Mouse (Mus musculus) MEL (cell line): ENCODE measurements around the gene Sp6. TPM values are rescaled to one million over a fixed set of nuclear protein-coding genes. Genes with fewer than 3 reads are reported as not detected.

Source experiments
- DNase-seq: peaks from one replicate; pipeline ENCODE4 v3.0.0; 2011; ENCODE audit warnings: low read depth, low spot score
- H3K27ac ChIP-seq: 2 replicates; pipeline ENCODE4 v1.5.1; 2012; ENCODE audit warnings: low read depth, mild to moderate bottlenecking, control low read depth, low read length, moderate library complexity; ENCODE audit not compliant: control insufficient read depth
- H3K27me3 ChIP-seq, 2 experiments: fragments of 150-350 bp in 1 of 2; sonication (generic) in 1 of 2; 2 replicates each; pipeline ENCODE4 v1.6.1; 2012; ENCODE audit warnings: low read length in 2 of 2, mild to moderate bottlenecking in 2 of 2, improper control_type of control experiment in 1 of 2, moderate library complexity in 1 of 2; ENCODE audit not compliant: insufficient read depth in 2 of 2, control insufficient read depth in 1 of 2
- H3K36me3 ChIP-seq, 2 experiments: 2 replicates each; pipeline ENCODE4 v1.6.1; 2012 to 2014; ENCODE audit warnings: low read length in 2 of 2, improper control_type of control experiment in 1 of 2, inconsistent platforms in 1 of 2, mild to moderate bottlenecking in 1 of 2; ENCODE audit not compliant: insufficient read depth in 2 of 2, control insufficient read depth in 1 of 2
- H3K4me1 ChIP-seq, 2 experiments: fragments of 150-350 bp in 1 of 2; sonication (generic) in 1 of 2; 2 replicates each; pipeline ENCODE4 v1.6.1; 2012; ENCODE audit warnings: low read length in 2 of 2, improper control_type of control experiment in 1 of 2, mild to moderate bottlenecking in 1 of 2; ENCODE audit not compliant: insufficient read depth in 2 of 2, control insufficient read depth in 1 of 2
- H3K4me3 ChIP-seq, 2 experiments: fragments of 150-350 bp in 1 of 2; sonication (generic) in 1 of 2; 2 replicates each; pipeline ENCODE4 v1.5.1; 2012; ENCODE audit warnings: low read depth in 2 of 2, low read length in 2 of 2, mild to moderate bottlenecking in 2 of 2, moderate library complexity in 2 of 2, control low read depth in 1 of 2, improper control_type of control experiment in 1 of 2; ENCODE audit not compliant: control insufficient read depth in 1 of 2, insufficient read depth in 1 of 2
- H3K79me2 ChIP-seq: 2 replicates; pipeline ENCODE4 v1.6.1; 2012; ENCODE audit warnings: mild to moderate bottlenecking, low read length, moderate library complexity; ENCODE audit not compliant: control insufficient read depth, poor library complexity, insufficient read depth
- H3K9ac ChIP-seq: 2 replicates; pipeline ENCODE4 v1.6.1; 2012; ENCODE audit warnings: low read depth, mild to moderate bottlenecking, control low read depth, low read length, moderate library complexity; ENCODE audit not compliant: control insufficient read depth, poor library complexity, severe bottlenecking
- H3K9me3 ChIP-seq: fragments of 150-350 bp; sonication (generic); replicated peaks from 2 replicates; pipeline ENCODE4 v1.6.1; 2012; ENCODE audit warnings: mild to moderate bottlenecking, low read length, improper control_type of control experiment, moderate library complexity; ENCODE audit not compliant: insufficient read depth
- BHLHE40 ChIP-seq: IDR thresholded peaks from 2 replicates; pipeline ENCODE4 v1.6.1; 2012; ENCODE audit warnings: low read depth, mild to moderate bottlenecking, inconsistent platforms, low read length, improper control_type of control experiment, borderline replicate concordance
- CHD2 ChIP-seq: IDR thresholded peaks from 2 replicates; pipeline ENCODE4 v1.6.1; 2011; ENCODE audit warnings: low read length, improper control_type of control experiment
- CTCF ChIP-seq, 3 experiments: IDR thresholded peaks in 2 of 3; conservative IDR thresholded peaks in 1 of 3; 2 replicates each; pipeline ENCODE4 v1.5.1; 2011 to 2012; ENCODE audit warnings: low read length in 3 of 3, low read depth in 2 of 3, mild to moderate bottlenecking in 2 of 3, improper control_type of control experiment in 1 of 3, inconsistent platforms in 1 of 3, mixed read lengths in 1 of 3, moderate library complexity in 1 of 3; ENCODE audit not compliant: control insufficient read depth in 1 of 3, insufficient read depth in 1 of 3, poor library complexity in 1 of 3, severe bottlenecking in 1 of 3
- E2F4 ChIP-seq: IDR thresholded peaks from 2 replicates; pipeline ENCODE4 v1.6.1; 2011; ENCODE audit warnings: low read depth, low read length, improper control_type of control experiment, borderline replicate concordance
- ELF1 ChIP-seq: IDR thresholded peaks from 2 replicates; pipeline ENCODE4 v1.6.1; 2014; ENCODE audit warnings: low read depth, mild to moderate bottlenecking, inconsistent platforms, low read length, improper control_type of control experiment, moderate library complexity
- EP300 ChIP-seq, 2 experiments: IDR thresholded peaks; 2 replicates each; pipeline ENCODE4 v1.6.1; 2011; ENCODE audit warnings: improper control_type of control experiment in 2 of 2, low read length in 2 of 2, low read depth in 1 of 2, mild to moderate bottlenecking in 1 of 2
- ETS1 ChIP-seq: IDR thresholded peaks from 2 replicates; pipeline ENCODE4 v1.6.1; 2012; ENCODE audit warnings: low read depth, mild to moderate bottlenecking, inconsistent platforms, low read length, improper control_type of control experiment, moderate library complexity
- GABPA ChIP-seq: IDR thresholded peaks from 2 replicates; pipeline ENCODE4 v1.6.1; 2012; ENCODE audit warnings: low read depth, mild to moderate bottlenecking, inconsistent platforms, low read length, improper control_type of control experiment, moderate library complexity
- GATA1 ChIP-seq: IDR thresholded peaks from 2 replicates; pipeline ENCODE4 v1.6.1; 2011; ENCODE audit warnings: low read depth, low read length, improper control_type of control experiment
- HCFC1 ChIP-seq: IDR thresholded peaks from 2 replicates; pipeline ENCODE4 v1.6.1; 2012; ENCODE audit warnings: low read depth, mild to moderate bottlenecking, inconsistent platforms, low read length, improper control_type of control experiment, moderate library complexity
- KAT2A ChIP-seq: conservative IDR thresholded peaks from 2 replicates; pipeline ENCODE4 v1.6.1; 2012; ENCODE audit warnings: low read depth, low read length, improper control_type of control experiment, inconsistent platforms
- MAZ ChIP-seq: IDR thresholded peaks from 2 replicates; pipeline ENCODE4 v1.6.1; 2012; ENCODE audit warnings: low read depth, mild to moderate bottlenecking, inconsistent platforms, low read length, improper control_type of control experiment
- NRF1 ChIP-seq: IDR thresholded peaks from 2 replicates; pipeline ENCODE4 v1.6.1; 2014; ENCODE audit warnings: low read depth, mild to moderate bottlenecking, inconsistent platforms, low read length, improper control_type of control experiment, moderate library complexity; ENCODE audit not compliant: poor library complexity, insufficient read depth, severe bottlenecking
- POLR2AphosphoS5 ChIP-seq: IDR thresholded peaks from 2 replicates; pipeline ENCODE4 v1.6.1; 2012; ENCODE audit warnings: low read depth, borderline replicate concordance, mild to moderate bottlenecking, inconsistent platforms, low read length, moderate library complexity, mixed read lengths
- RCOR1 ChIP-seq: IDR thresholded peaks from 2 replicates; pipeline ENCODE4 v1.6.1; 2012; ENCODE audit warnings: low read depth, mild to moderate bottlenecking, inconsistent platforms, low read length, improper control_type of control experiment
- SIN3A ChIP-seq: IDR thresholded peaks from 2 replicates; pipeline ENCODE4 v1.6.1; 2012; ENCODE audit warnings: low read length, improper control_type of control experiment, inconsistent platforms
- SMC3 ChIP-seq: IDR thresholded peaks from 2 replicates; pipeline ENCODE4 v1.6.1; 2011; ENCODE audit warnings: low read depth, low read length, improper control_type of control experiment
- TAL1 ChIP-seq: IDR thresholded peaks from 2 replicates; pipeline ENCODE4 v1.6.1; 2012; ENCODE audit warnings: mild to moderate bottlenecking, inconsistent platforms, low read length, moderate library complexity, mixed read lengths
- TBP ChIP-seq: IDR thresholded peaks from 2 replicates; pipeline ENCODE4 v1.8.0; 2011; ENCODE audit warnings: low read depth, low read length, improper control_type of control experiment
- TCF12 ChIP-seq: IDR thresholded peaks from 2 replicates; pipeline ENCODE4 v1.6.1; 2014; ENCODE audit warnings: low read depth, mild to moderate bottlenecking, inconsistent platforms, low read length, improper control_type of control experiment, moderate library complexity
- UBTF ChIP-seq: IDR thresholded peaks from 2 replicates; pipeline ENCODE4 v1.6.1; 2012; ENCODE audit warnings: low read depth, mild to moderate bottlenecking, inconsistent platforms, low read length, improper control_type of control experiment, moderate library complexity, borderline replicate concordance; ENCODE audit not compliant: insufficient read depth
- USF1 ChIP-seq: IDR thresholded peaks from 2 replicates; pipeline ENCODE4 v1.6.1; 2014; ENCODE audit warnings: low read depth, mild to moderate bottlenecking, inconsistent platforms, low read length, improper control_type of control experiment, moderate library complexity
- USF2 ChIP-seq, 2 experiments: IDR thresholded peaks; 2 replicates each; pipeline ENCODE4 v1.6.1; 2011 to 2012; ENCODE audit warnings: improper control_type of control experiment in 2 of 2, low read length in 2 of 2, borderline replicate concordance in 1 of 2, inconsistent platforms in 1 of 2, low read depth in 1 of 2, mild to moderate bottlenecking in 1 of 2; ENCODE audit not compliant: insufficient read depth in 1 of 2
- ZC3H11A ChIP-seq: IDR thresholded peaks from 2 replicates; pipeline ENCODE4 v1.6.1; 2012; ENCODE audit warnings: low read depth, mild to moderate bottlenecking, inconsistent platforms, low read length, improper control_type of control experiment
- ZKSCAN1 ChIP-seq: IDR thresholded peaks from 2 replicates; pipeline ENCODE4 v1.6.1; 2012; ENCODE audit warnings: low read depth, mild to moderate bottlenecking, inconsistent platforms, low read length, improper control_type of control experiment, moderate library complexity
- ZMIZ1 ChIP-seq: IDR thresholded peaks from 2 replicates; pipeline ENCODE4 v1.6.1; 2012; ENCODE audit warnings: low read depth, mild to moderate bottlenecking, inconsistent platforms, low read length, improper control_type of control experiment, moderate library complexity
- ZNF384 ChIP-seq: IDR thresholded peaks from 2 replicates; pipeline ENCODE4 v1.6.1; 2012; ENCODE audit warnings: low read depth, mild to moderate bottlenecking, inconsistent platforms, low read length, improper control_type of control experiment
- polyA plus RNA-seq, 2 experiments: library from polyadenylated mRNA; stranded (reverse) in 1 of 2; unstranded in 1 of 2; fragments of >175 nt in 1 of 2; fragments of >200 nt in 1 of 2; gene quantifications; 2 replicates each; pipeline versions ENCODE4 v1.2.1 to v1.2.4; 2012; ENCODE audit warnings: low replicate concordance in 2 of 2, low read depth in 1 of 2; ENCODE audit not compliant: insufficient read length in 2 of 2, insufficient read depth in 1 of 2, missing spikeins in 1 of 2
- total RNA-seq: library from RNA; depleted of rRNA; stranded (reverse); fragments of 300-350 nt; gene quantifications from 2 replicates; pipeline ENCODE4 v1.2.3, GENCODE M21; 2012

Sp6 gene
- total and polyA plus RNA-seq, 3 experiments, result 0.04 TPM; not detected in 2

DNA sequence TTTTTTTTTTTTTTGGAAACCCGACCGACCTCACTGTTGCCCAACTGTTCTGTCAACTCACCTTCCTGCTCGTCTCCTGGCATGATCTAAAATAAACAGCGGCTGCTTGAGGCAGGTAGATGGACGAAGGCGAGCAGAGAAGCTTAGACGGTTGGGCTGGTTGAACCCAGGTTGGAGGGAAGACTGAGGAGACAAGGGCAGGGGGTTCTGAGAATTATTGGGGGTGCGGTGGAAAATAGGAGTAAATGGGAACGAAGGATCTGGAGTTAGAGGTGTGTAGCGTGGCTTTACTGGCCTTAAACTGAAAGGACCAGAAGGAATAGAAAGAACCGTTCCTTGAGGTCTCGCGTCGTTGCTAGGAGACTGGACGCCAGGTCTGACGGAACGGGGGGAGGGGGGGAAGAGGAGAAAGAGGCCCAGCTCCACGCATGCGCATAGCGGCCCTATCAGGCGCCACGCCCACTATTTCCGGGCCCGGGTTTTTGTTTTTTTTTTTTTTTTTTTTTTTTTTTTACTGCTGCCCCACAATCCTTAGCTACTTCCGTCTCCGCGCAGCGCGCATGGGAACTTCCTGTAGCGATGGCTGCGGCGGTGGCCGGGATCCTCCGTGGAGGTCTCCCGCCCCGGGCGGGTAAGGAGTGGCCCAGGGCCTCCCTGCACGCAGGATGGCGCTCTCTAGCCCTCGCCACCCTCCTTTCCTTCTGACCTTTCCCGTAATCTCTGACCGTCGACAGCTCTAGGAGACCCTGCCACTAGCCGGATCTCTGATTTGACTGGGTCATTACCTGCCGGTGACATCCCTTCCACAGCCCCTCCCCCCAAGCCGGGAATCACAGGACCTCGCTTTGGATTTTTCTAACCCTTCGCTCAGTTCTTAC lies 28.1 kb downstream of the Sp6 start, which contains the start of the genes Lrrc46 and Mrpl10 (continued):
- TF ChIP-seq SIN3A (peak; percentile 100), CHD2 (no peak), ZNF384 (peak; percentile 98), POLR2AphosphoS5 (no peak), E2F4 (no peak), TBP (peak; percentile 88), GATA1 (peak; percentile 54; the same call in 1 of the 2 replicates), BHLHE40 (no peak), ZC3H11A (no peak), TAL1 (no peak), ZKSCAN1 (peak; percentile 82; the same call in 1 of the 2 replicates), ETS1 (peak; percentile 78; the same call in 1 of the 2 replicates), HCFC1 (peak; percentile 96), UBTF (no peak), ZMIZ1 (peak; percentile 67; the same call in 1 of the 2 replicates), RCOR1 (no peak), ELF1 (peak; percentile 98), TCF12 (peak; percentile 52; the same call in 1 of the 2 replicates), CTCF (IDR thresholded peaks at IDR 0.05 in 2 of 3, conservative IDR thresholded peaks at IDR 0.05 in 1 of 3; ENCODE audit: control insufficient read depth in 1 of 3, insufficient read depth in 1 of 3, low read depth in 2 of 3, low read length in 3 of 3, poor library complexity in 1 of 3, severe bottlenecking in 1 of 3) (no peak), EP300 (IDR thresholded peaks at IDR 0.05; ENCODE audit: low read depth in 1 of 2, low read length in 2 of 2) (no peak; a peak in 1 of 4 replicates)

DNA sequence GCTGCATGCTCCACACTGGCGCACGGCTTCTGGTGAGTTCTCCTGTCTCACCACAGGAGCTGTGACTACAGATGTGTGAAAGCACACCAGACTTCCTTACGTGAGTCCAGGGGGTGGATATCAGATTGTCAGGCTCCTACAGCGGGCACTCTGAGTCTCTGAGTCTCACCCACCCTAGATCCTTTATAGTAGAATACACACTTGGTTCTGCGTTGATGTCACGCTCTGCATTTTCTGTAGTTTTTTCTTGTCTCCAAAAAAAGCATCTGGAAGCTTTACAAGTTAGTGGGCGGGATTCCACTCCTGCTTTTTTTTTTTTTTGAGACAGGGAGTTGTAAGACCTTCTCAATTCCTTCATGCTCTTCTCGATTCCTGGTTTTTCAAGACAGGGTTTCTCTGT lies 31.7 kb downstream of the Sp6 start:
- DNase-seq, result no peak
- Histone ChIP-seq H3K27me3 (no peaks in the 10 kb centered on the region), H3K9me3 (no peaks in the 10 kb centered on the region), H3K9ac (no peak overlapping the region), H3K79me2 (peaks cover 21% of the 10 kb centered on the region), H3K4me3 (no peak overlapping the region), H3K36me3 (peaks cover 0 to 10% of the 10 kb centered on the region in 2 experiments; a peak in 2 of 4 replicates), H3K27ac (no peak overlapping the region), H3K4me1 (peaks cover 0 to 9% of the 10 kb centered on the region in 2 experiments; a peak in 2 of 4 replicates)
- no peak for TF ChIP-seq USF2 (IDR thresholded peaks at IDR 0.05; ENCODE audit: borderline replicate concordance in 1 of 2, insufficient read depth in 1 of 2, low read depth in 1 of 2, low read length in 2 of 2)
- no peak for TF ChIP-seq NRF1
- no peak for TF ChIP-seq KAT2A
- TF ChIP-seq ZKSCAN1, result no peak
- no peak for TF ChIP-seq SMC3
- TF ChIP-seq EP300 (IDR thresholded peaks at IDR 0.05; ENCODE audit: low read depth in 1 of 2, low read length in 2 of 2), result no peak
- no peak for TF ChIP-seq POLR2AphosphoS5
- no peak for TF ChIP-seq GABPA
- TF ChIP-seq TAL1, result no peak
- no peak for TF ChIP-seq BHLHE40
- TF ChIP-seq MAZ, result no peak
- no peak for TF ChIP-seq ELF1
- TF ChIP-seq USF1, result no peak
- no peak for TF ChIP-seq RCOR1
